Mouse (Mus musculus): ENCODE measurements around the gene B3galt5. TPM values are rescaled to one million over a fixed set of nuclear protein-coding genes. Genes with fewer than 3 reads are reported as not detected.

Gene B3galt5
- polyA plus RNA-seq, 1 experiment from 2014 or later, result 0.48 TPM

GRCm38 (mm10) chr16:96361305-96362124 lies 125.9 kb downstream of the B3galt5 start:
- peak overlapping the region; percentile 16; the same call in 1 of the 2 replicates for H3K4me3 ChIP-seq (ENCODE audit: low read depth, low read length)

DNA sequence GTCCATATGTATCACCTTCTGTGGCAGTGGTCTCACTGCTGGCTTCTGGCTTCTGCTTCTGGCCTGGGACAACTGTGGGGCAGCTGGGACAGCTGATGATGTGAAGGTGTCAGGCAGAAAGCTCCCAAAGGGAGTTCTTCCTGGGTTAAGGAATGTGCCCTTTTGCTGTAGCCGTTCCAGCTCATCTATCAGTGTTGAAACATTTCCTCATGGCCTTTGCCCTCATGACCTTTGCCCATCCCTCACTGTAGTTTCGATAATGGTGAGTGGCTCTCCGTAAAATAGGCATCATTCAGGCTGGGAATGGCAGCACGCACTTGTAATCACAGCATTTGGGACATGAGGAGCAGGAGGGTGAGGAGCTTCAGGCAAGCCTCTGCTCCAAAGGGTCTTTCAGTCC lies 127.3 kb downstream of the B3galt5 start:
- no peak for ATAC-seq (ENCODE audit: insufficient number of reproducible peaks, insufficient read depth, low FRiP score, low read depth)
- Histone ChIP-seq H3K4me1 (ENCODE audit: control insufficient read depth, insufficient read depth, low read length) (no peaks in the 10 kb centered on the region), H3K27ac (ENCODE audit: low read length) (no peak overlapping the region), H3K4me3 (ENCODE audit: low read depth, low read length) (no peak overlapping the region), H3K27me3 (ENCODE audit: control insufficient read depth, insufficient read depth, low read length) (no peaks in the 10 kb centered on the region), H3K36me3 (ENCODE audit: control insufficient read depth, insufficient read depth, low read length) (no peaks in the 10 kb centered on the region), H3K9me3 (ENCODE audit: control insufficient read depth, low read depth, low read length) (no peaks in the 10 kb centered on the region), H3K4me2 (replicated peaks; ENCODE audit: low read depth, low read length) (peak overlapping the region; percentile 31; the same call in 1 of the 2 replicates), H3K9ac (replicated peaks; ENCODE audit: low read depth, low read length) (no peak overlapping the region)
- WGBS, result 42% methylated on average over 4 of the region's 4 CpGs

More at GRCm38 (mm10) chr16:96361305-96362124, 125.9 kb downstream of the B3galt5 start:
- Histone ChIP-seq H3K9ac (replicated peaks; ENCODE audit: low read depth, low read length) (no peak overlapping the region; the same call in 1 of the 2 replicates), H3K27ac (ENCODE audit: low read length) (peak overlapping the region; percentile 57; the same call in 1 of the 2 replicates), H3K36me3 (ENCODE audit: control insufficient read depth, insufficient read depth, low read length) (no peaks in the 10 kb centered on the region), H3K4me1 (ENCODE audit: control insufficient read depth, insufficient read depth, low read length) (no peaks in the 10 kb centered on the region), H3K27me3 (ENCODE audit: control insufficient read depth, insufficient read depth, low read length) (no peaks in the 10 kb centered on the region), H3K9me3 (ENCODE audit: control insufficient read depth, low read depth, low read length) (no peaks in the 10 kb centered on the region), H3K4me2 (replicated peaks; ENCODE audit: low read depth, low read length) (peak overlapping the region; percentile 31; the same call in 1 of the 2 replicates)
- 52% methylated on average over 22 of the region's 22 CpGs for WGBS
- ATAC-seq (ENCODE audit: insufficient number of reproducible peaks, insufficient read depth, low FRiP score, low read depth), result peak; percentile 87

DNA sequence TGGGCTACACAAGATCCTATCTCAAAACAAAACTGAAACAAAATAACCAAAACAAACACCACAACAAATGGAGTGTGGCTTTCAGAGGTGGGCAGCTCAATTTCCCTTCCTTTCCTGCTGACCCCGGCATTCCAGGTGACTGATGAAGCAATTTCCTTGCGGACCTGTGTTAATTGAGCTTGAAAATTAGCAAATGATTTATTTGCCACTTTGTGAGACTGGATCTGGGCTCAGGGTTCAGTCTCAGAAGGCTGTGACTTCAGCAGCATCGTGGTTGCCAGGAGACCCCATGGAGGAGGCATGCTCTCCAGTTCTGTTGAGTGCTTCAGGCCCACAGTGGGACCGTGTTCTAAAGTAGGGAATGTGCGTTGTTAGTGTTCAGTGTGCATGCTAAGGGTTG lies 127.7 kb downstream of the B3galt5 start:
- no peak overlapping the region for H3K27ac ChIP-seq (ENCODE audit: low read length)
- H3K4me3 ChIP-seq (ENCODE audit: low read depth, low read length), result no peak overlapping the region

DNA sequence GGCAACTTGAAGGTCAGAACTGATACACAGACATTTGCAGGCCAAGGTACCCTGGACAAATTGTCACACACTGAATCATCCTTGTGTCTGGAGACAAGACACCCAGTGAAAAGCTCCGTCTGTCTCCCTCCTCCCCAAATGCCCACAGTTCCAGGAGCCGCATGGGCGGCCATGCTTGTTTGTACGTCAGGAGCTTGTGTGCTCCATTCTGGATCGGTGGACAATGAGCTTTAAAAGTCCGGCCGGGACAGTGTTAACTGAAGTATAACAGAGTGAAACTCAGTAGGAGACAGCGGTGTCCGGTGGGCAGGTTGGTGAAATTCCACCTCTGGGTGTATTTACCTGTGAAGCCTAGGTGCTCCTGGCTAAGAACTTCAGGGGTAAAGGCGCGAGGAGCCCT lies 129.3 kb downstream of the B3galt5 start:
- H3K9ac ChIP-seq (replicated peaks; ENCODE audit: low read depth, low read length), result no peak overlapping the region
- H3K27me3 ChIP-seq (ENCODE audit: control insufficient read depth, insufficient read depth, low read length), result no peaks in the 10 kb centered on the region
- no peak overlapping the region for H3K4me2 ChIP-seq (replicated peaks; ENCODE audit: low read depth, low read length)
- no peaks in the 10 kb centered on the region for H3K9me3 ChIP-seq (ENCODE audit: control insufficient read depth, low read depth, low read length)
- no peak overlapping the region for H3K27ac ChIP-seq (ENCODE audit: low read length)
- H3K4me3 ChIP-seq (ENCODE audit: low read depth, low read length), result no peak overlapping the region
- no peaks in the 10 kb centered on the region for H3K4me1 ChIP-seq (ENCODE audit: control insufficient read depth, insufficient read depth, low read length)
- ATAC-seq (ENCODE audit: insufficient number of reproducible peaks, insufficient read depth, low FRiP score, low read depth), result no peak
- WGBS, result 90% methylated on average over 11 of the region's 11 CpGs
- H3K36me3 ChIP-seq (ENCODE audit: control insufficient read depth, insufficient read depth, low read length), result no peaks in the 10 kb centered on the region

More for the DNA sequence above, 127.7 kb downstream of the B3galt5 start:
- 41% methylated on average over 5 of the region's 5 CpGs for whole genome bisulfite sequencing
- no peak overlapping the region for H3K4me2 ChIP-seq (replicated peaks; ENCODE audit: low read depth, low read length)
- no peaks in the 10 kb centered on the region for H3K27me3 ChIP-seq (ENCODE audit: control insufficient read depth, insufficient read depth, low read length)
- ATAC-seq (ENCODE audit: insufficient number of reproducible peaks, insufficient read depth, low FRiP score, low read depth), result no peak
- no peak overlapping the region for H3K9ac ChIP-seq (replicated peaks; ENCODE audit: low read depth, low read length)
- no peaks in the 10 kb centered on the region for H3K4me1 ChIP-seq (ENCODE audit: control insufficient read depth, insufficient read depth, low read length)
- H3K36me3 ChIP-seq (ENCODE audit: control insufficient read depth, insufficient read depth, low read length), result no peaks in the 10 kb centered on the region
- no peaks in the 10 kb centered on the region for H3K9me3 ChIP-seq (ENCODE audit: control insufficient read depth, low read depth, low read length)

Other genes with a start within 250 kb of the B3galt5 start
- 76.5 and 81.1 TPM in 2 replicates for gene Psmg1, start 244.8 kb upstream of the B3galt5 start, polyA plus RNA-seq (2014; fragmentation: Nextera tagmentation; extraction: Ambion mirVana)
- gene Brwd1, start 153.3 kb upstream of the B3galt5 start, polyA plus RNA-seq (2014; fragmentation: Nextera tagmentation; extraction: Ambion mirVana), result 124 and 133 TPM in 2 replicates
- gene Hmgn1, start 108.1 kb upstream of the B3galt5 start, polyA plus RNA-seq (2014; fragmentation: Nextera tagmentation; extraction: Ambion mirVana), result 589 and 679 TPM in 2 replicates
- 77.1 and 77.2 TPM in 2 replicates for gene Wrb, start 90.4 kb upstream of the B3galt5 start, polyA plus RNA-seq (2014; fragmentation: Nextera tagmentation; extraction: Ambion mirVana)
- 1.4 and 1.6 TPM in 2 replicates for gene Lca5l, start 43.5 kb upstream of the B3galt5 start, polyA plus RNA-seq (2014; fragmentation: Nextera tagmentation; extraction: Ambion mirVana)
- 29.7 TPM in 2 replicates for gene Sh3bgr, start 35.4 kb upstream of the B3galt5 start, polyA plus RNA-seq (2014; fragmentation: Nextera tagmentation; extraction: Ambion mirVana)
- gene Itgb2l, start 207.8 kb downstream of the B3galt5 start, polyA plus RNA-seq (2014; fragmentation: Nextera tagmentation; extraction: Ambion mirVana), result 0.52 and 0.90 TPM in 2 replicates
- 33.1 and 34.3 TPM in 2 replicates for gene Pcp4, start 231.8 kb downstream of the B3galt5 start, polyA plus RNA-seq (2014; fragmentation: Nextera tagmentation; extraction: Ambion mirVana)

Data from stomach, embryonic 14.5 days (tissue).